Mouse (Mus musculus): Measurements from ENCODE around the gene Oas1a. TPM values are rescaled to one million over a fixed set of nuclear protein-coding genes. Genes with fewer than 3 reads are reported as not detected.
"Not testable (repeated sequence)": the region's sequence is repeated elsewhere in the genome, so short reads cannot be mapped to it uniquely, and the experiment has no call there.

Oas1a gene
- polyA plus RNA-seq, 1 experiment from 2014 or later, result 3.2 TPM

GRCm38 (mm10) chr5:120891566-120892242 is 15.6 kb downstream of the Oas1a start:
- H3K27me3 ChIP-seq; ATAC-seq (ENCODE audit: low read depth); H3K9me3 ChIP-seq (replicated peaks); H3K36me3 ChIP-seq; H3K4me3 ChIP-seq (replicated peaks); H3K4me2 ChIP-seq; H3K27ac ChIP-seq; H3K9ac ChIP-seq; DNase-seq; H3K4me1 ChIP-seq (replicated peaks): not testable (repeated sequence)
- 60% methylated on average over 2 of the region's 2 CpGs for WGBS (ENCODE audit: insufficient replicate concordance)

DNA sequence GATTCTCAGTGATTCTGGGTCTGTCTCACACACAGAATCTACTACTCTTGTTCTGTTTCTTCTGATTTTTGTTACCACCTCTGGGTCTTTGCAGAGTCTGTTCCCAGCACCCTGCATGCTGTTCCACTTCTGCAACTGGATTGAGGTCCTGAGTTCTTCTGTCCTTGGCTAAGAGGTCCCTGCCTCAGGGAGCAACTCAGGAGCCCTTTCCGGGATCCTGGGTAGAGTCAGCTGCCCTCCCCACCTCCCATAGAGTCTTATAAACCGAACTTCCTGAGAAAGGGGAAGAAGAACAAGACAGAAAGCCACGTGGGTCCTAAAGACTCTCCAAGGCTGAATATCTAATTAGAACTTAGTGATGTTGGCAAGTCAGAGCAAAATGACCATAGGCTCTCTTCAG is 16.3 kb downstream of the Oas1a start:
- Histone ChIP-seq H3K4me3 (replicated peaks) (no peak overlapping the region), H3K9ac (no peak overlapping the region), H3K4me2 (no peak overlapping the region), H3K4me1 (replicated peaks) (no peaks in the 10 kb centered on the region), H3K9me3 (replicated peaks) (no peaks in the 10 kb centered on the region), H3K36me3 (no peaks in the 10 kb centered on the region), H3K27me3 (no peaks in the 10 kb centered on the region), H3K27ac (no peak overlapping the region)
- 27% methylated on average over 3 of the region's 3 CpGs for WGBS (ENCODE audit: insufficient replicate concordance)
- ATAC-seq (ENCODE audit: low read depth) (no peak), DNase-seq (no peak)

DNA sequence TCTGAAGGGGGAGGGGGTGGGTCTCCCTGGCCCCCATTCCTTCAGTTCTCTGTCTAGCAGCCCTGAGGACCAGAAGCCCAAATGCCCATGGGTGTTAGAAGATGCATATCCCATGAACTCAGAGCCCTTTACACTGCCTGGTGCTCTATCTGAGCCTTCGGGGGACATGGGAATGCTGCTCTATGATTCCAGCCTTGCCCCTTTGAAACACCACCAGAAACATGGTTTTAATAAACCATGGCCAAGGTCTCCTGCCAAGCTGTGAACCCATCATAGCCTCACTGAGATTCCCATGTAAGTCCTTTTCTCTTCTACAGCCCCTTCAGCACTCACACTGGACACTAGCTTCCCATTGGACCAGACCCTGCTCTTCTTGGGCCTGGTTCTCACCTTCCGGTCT is 17.3 kb downstream of the Oas1a start:
- no peaks in the 10 kb centered on the region for H3K4me1 ChIP-seq (replicated peaks)
- H3K27ac ChIP-seq, result no peak overlapping the region
- H3K27me3 ChIP-seq, result no peaks in the 10 kb centered on the region
- H3K9ac ChIP-seq, result no peak overlapping the region
- 57% methylated on average over 2 of the region's 2 CpGs for WGBS (ENCODE audit: insufficient replicate concordance)
- no peaks in the 10 kb centered on the region for H3K36me3 ChIP-seq
- H3K9me3 ChIP-seq (replicated peaks), result no peaks in the 10 kb centered on the region
- ATAC-seq (ENCODE audit: low read depth) (no peak), DNase-seq (no peak)
- H3K4me2 ChIP-seq, result no peak overlapping the region
- no peak overlapping the region for H3K4me3 ChIP-seq (replicated peaks)

GRCm38 (mm10) chr5:120888294-120888815 is 19.0 kb downstream of the Oas1a start:
- H3K4me1 ChIP-seq (replicated peaks); ATAC-seq (ENCODE audit: low read depth); DNase-seq; H3K27me3 ChIP-seq; H3K4me3 ChIP-seq (replicated peaks); H3K36me3 ChIP-seq; H3K4me2 ChIP-seq; H3K9me3 ChIP-seq (replicated peaks); H3K27ac ChIP-seq; H3K9ac ChIP-seq: not testable (repeated sequence)
- WGBS (ENCODE audit: insufficient replicate concordance), result 23% methylated on average over 4 of the region's 4 CpGs

- Histone ChIP-seq H3K9ac (no peak overlapping the region), H3K4me1 (replicated peaks) (no peaks in the 10 kb centered on the region), H3K36me3 (no peaks in the 10 kb centered on the region), H3K4me3 (replicated peaks) (no peak overlapping the region), H3K27me3 (no peaks in the 10 kb centered on the region), H3K27ac (no peak overlapping the region), H3K4me2 (no peak overlapping the region), H3K9me3 (replicated peaks) (no peaks in the 10 kb centered on the region)
- DNase-seq (no peak), ATAC-seq (ENCODE audit: low read depth) (no peak)
- WGBS (ENCODE audit: insufficient replicate concordance), result 31% methylated on average over 6 of the region's 6 CpGs
Measured at GRCm38 (mm10) chr5:120887831-120888230, 19.5 kb downstream of the Oas1a start.

- H3K9me3 ChIP-seq (replicated peaks); H3K27me3 ChIP-seq; H3K4me3 ChIP-seq (replicated peaks); H3K27ac ChIP-seq; H3K4me2 ChIP-seq; DNase-seq; ATAC-seq (ENCODE audit: low read depth); H3K9ac ChIP-seq; H3K36me3 ChIP-seq; H3K4me1 ChIP-seq (replicated peaks): not testable (repeated sequence)
- 9% methylated on average over 5 of the region's 9 CpGs for WGBS (ENCODE audit: insufficient replicate concordance)
Measured at GRCm38 (mm10) chr5:120887413-120887812, 19.9 kb downstream of the Oas1a start, which contains the start of gene Oas1g. Gene Oas1g, minus strand, starts transcription at chr5:120887613.

DNA sequence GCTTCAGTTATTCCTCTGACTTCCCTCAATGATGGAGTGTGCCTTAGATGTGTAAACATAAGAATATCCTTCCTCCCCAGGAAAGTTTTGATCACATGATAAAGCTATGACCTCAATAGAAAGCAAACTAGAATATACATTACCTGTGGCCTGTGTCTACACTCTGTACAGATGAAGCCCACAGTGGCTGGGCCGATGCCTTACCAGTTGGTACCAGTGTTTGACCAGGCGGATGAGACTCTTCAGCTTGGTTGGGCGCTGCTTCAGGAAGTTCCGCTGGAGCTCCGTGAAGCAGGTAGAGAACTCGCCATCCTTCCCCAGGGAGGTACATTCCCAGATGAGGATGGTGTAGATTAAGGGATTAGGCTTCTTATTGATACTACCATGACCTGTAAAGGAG is 25.6 kb downstream of the Oas1a start:
- H3K9ac ChIP-seq; ATAC-seq (ENCODE audit: low read depth); H3K4me3 ChIP-seq (replicated peaks); H3K4me2 ChIP-seq; H3K4me1 ChIP-seq (replicated peaks); H3K36me3 ChIP-seq; H3K9me3 ChIP-seq (replicated peaks); H3K27ac ChIP-seq; H3K27me3 ChIP-seq; DNase-seq: not testable (repeated sequence)
- 68% methylated on average over 6 of the region's 6 CpGs for WGBS (ENCODE audit: insufficient replicate concordance)

GRCm38 (mm10) chr5:120878803-120879202 is 28.5 kb downstream of the Oas1a start:
- DNase-seq; H3K4me2 ChIP-seq; H3K9ac ChIP-seq; ATAC-seq (ENCODE audit: low read depth); H3K36me3 ChIP-seq; H3K4me1 ChIP-seq (replicated peaks); H3K9me3 ChIP-seq (replicated peaks); H3K27ac ChIP-seq; H3K27me3 ChIP-seq; H3K4me3 ChIP-seq (replicated peaks): not testable (repeated sequence)
- 19% methylated on average over 2 of the region's 2 CpGs for WGBS (ENCODE audit: insufficient replicate concordance)

DNA sequence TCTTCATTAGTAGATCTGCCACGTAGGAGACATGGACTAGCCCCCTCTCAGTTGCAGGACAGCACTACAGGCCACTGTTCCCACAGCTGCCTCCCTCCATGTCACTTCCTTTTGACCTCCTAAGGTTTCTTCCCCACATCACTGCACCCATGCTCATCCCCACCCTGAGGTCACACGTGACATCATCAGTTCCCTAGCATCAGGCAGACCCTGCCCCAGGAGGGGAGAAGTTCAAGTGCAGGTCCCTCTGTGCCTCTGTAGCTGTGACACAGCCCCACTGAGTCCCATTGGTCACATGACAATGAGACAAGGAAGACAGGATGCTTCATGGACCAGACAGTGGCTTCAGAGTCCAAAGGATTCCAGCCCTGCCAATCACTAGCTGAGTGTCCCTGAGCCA is 29.9 kb downstream of the Oas1a start:
- H3K4me1 ChIP-seq (replicated peaks); H3K36me3 ChIP-seq; H3K9me3 ChIP-seq (replicated peaks); H3K9ac ChIP-seq; H3K4me2 ChIP-seq; H3K4me3 ChIP-seq (replicated peaks); DNase-seq; H3K27ac ChIP-seq; ATAC-seq (ENCODE audit: low read depth); H3K27me3 ChIP-seq: not testable (repeated sequence)
- 46% methylated on average over 2 of the region's 2 CpGs for WGBS (ENCODE audit: insufficient replicate concordance)

DNA sequence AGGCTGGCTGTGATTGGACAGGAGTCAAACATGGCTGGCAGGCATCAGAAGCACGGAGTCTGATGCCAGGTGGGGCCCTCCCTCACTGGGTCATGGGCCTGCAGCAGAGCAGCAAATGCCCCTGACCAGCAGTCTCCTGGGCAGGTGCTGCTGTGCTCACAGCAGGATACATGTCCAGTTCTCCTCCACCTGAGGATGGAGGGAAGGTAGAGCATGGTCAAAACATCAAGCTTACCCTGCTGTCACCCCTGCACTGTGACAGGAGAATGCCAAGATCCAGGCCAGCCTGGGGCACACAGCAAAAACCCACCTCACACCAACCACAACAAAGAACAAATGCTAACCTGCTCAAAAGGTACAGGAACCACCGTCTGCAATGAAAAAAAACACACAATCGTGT is 30.5 kb downstream of the Oas1a start:
- WGBS (ENCODE audit: insufficient replicate concordance), result 42% methylated on average over 2 of the region's 3 CpGs
- not testable (repeated sequence) for H3K9ac ChIP-seq; H3K4me2 ChIP-seq; H3K27me3 ChIP-seq; H3K4me3 ChIP-seq (replicated peaks); H3K27ac ChIP-seq; H3K4me1 ChIP-seq (replicated peaks); H3K36me3 ChIP-seq; ATAC-seq (ENCODE audit: low read depth); H3K9me3 ChIP-seq (replicated peaks); DNase-seq

GRCm38 (mm10) chr5:120871469-120871868 is 35.9 kb downstream of the Oas1a start:
- no peaks in the 10 kb centered on the region for H3K9me3 ChIP-seq (replicated peaks)
- H3K4me2 ChIP-seq, result no peak overlapping the region
- ATAC-seq (ENCODE audit: low read depth), result no peak
- H3K27ac ChIP-seq, result no peak overlapping the region
- no peak for DNase-seq
- WGBS (ENCODE audit: insufficient replicate concordance), result 33% methylated on average over 2 of the region's 2 CpGs
- no peak overlapping the region for H3K4me3 ChIP-seq (replicated peaks)
- no peaks in the 10 kb centered on the region for H3K4me1 ChIP-seq (replicated peaks)
- no peaks in the 10 kb centered on the region for H3K27me3 ChIP-seq
- no peaks in the 10 kb centered on the region for H3K36me3 ChIP-seq
- H3K9ac ChIP-seq, result no peak overlapping the region

GRCm38 (mm10) chr5:120870782-120871181 is 36.5 kb downstream of the Oas1a start:
- no peak for DNase-seq
- no peak overlapping the region for H3K9ac ChIP-seq
- 63% methylated on average over 7 of the region's 7 CpGs for WGBS (ENCODE audit: insufficient replicate concordance)
- no peaks in the 10 kb centered on the region for H3K27me3 ChIP-seq
- no peak overlapping the region for H3K4me3 ChIP-seq (replicated peaks)
- H3K36me3 ChIP-seq, result no peaks in the 10 kb centered on the region
- no peaks in the 10 kb centered on the region for H3K9me3 ChIP-seq (replicated peaks)
- no peak for ATAC-seq (ENCODE audit: low read depth)
- H3K4me1 ChIP-seq (replicated peaks), result no peaks in the 10 kb centered on the region
- no peak overlapping the region for H3K4me2 ChIP-seq
- H3K27ac ChIP-seq, result no peak overlapping the region
